Mouse (Mus musculus) CH12.LX (cell line): ENCODE measurements around the gene Crat. TPM values are rescaled to one million over a fixed set of nuclear protein-coding genes. Genes with fewer than 3 reads are reported as not detected.
A peak's percentile ranks its signal among the peaks of the same experiment; 100 is the strongest.
"Not testable (repeated sequence)": the region's sequence is repeated elsewhere in the genome, so short reads cannot be mapped to it uniquely, and the experiment has no call there.

Experiments used
- DNase-seq: peaks from one replicate; pipeline ENCODE4 v3.0.0-alpha.2; 2013; ENCODE audit errors: extremely low read depth
- H3K27ac ChIP-seq: 2 replicates; pipeline ENCODE4 v1.5.1; 2012; ENCODE audit warnings: low read depth, mild to moderate bottlenecking, control low read depth, moderate library complexity; ENCODE audit not compliant: insufficient read depth
- H3K27me3 ChIP-seq: replicated peaks from 2 replicates; pipeline ENCODE3; 2012; ENCODE audit warnings: inconsistent platforms
- H3K36me3 ChIP-seq, 2 experiments: replicated peaks in 1 of 2; 2 replicates each; pipeline versions ENCODE3 to v1.6.1; 2012; ENCODE audit warnings: inconsistent platforms in 1 of 2, low read length in 1 of 2, mild to moderate bottlenecking in 1 of 2, mixed read lengths in 1 of 2, moderate library complexity in 1 of 2; ENCODE audit not compliant: control insufficient read depth in 1 of 2, insufficient read depth in 1 of 2
- H3K4me1 ChIP-seq, 2 experiments: 2 replicates each; pipeline ENCODE4 v1.6.1; 2012; ENCODE audit warnings: inconsistent platforms in 1 of 2, moderate library complexity in 1 of 2; ENCODE audit not compliant: insufficient read depth in 2 of 2, control insufficient read depth in 1 of 2
- H3K4me2 ChIP-seq: 2 replicates; pipeline ENCODE4 v1.6.1; 2012; ENCODE audit warnings: low read depth, mild to moderate bottlenecking, control low read depth; ENCODE audit not compliant: poor library complexity, insufficient read depth, severe bottlenecking
- H3K4me3 ChIP-seq, 3 experiments: fragments of 150-350 bp in 1 of 3; sonication (generic) in 1 of 3; replicated peaks in 1 of 3; 2 replicates each; pipeline versions ENCODE3 to v1.5.1; 2011 to 2012; ENCODE audit warnings: low read depth in 2 of 3, low read length in 2 of 3, mild to moderate bottlenecking in 2 of 3, moderate library complexity in 2 of 3, control low read depth in 1 of 3, improper control_type of control experiment in 1 of 3, inconsistent platforms in 1 of 3, mixed read lengths in 1 of 3; ENCODE audit not compliant: poor library complexity in 1 of 3
- H3K79me2 ChIP-seq: replicated peaks from 2 replicates; pipeline ENCODE4 v1.6.1; 2012; ENCODE audit warnings: mild to moderate bottlenecking, moderate library complexity; ENCODE audit not compliant: control insufficient read depth, poor library complexity, insufficient read depth, severe bottlenecking; ENCODE audit errors: extremely low read depth
- H3K9ac ChIP-seq: 2 replicates; pipeline ENCODE4 v1.6.1; 2012; ENCODE audit warnings: low read depth, mild to moderate bottlenecking, control low read depth, moderate library complexity; ENCODE audit not compliant: insufficient read depth
- H3K9me3 ChIP-seq: replicated peaks from 2 replicates; pipeline ENCODE3; 2012; ENCODE audit warnings: low read length, inconsistent platforms, mixed read lengths
- CHD1 ChIP-seq: IDR thresholded peaks from 2 replicates; pipeline ENCODE4 v1.6.1; 2012; ENCODE audit warnings: low read depth, low read length, improper control_type of control experiment, inconsistent platforms
- CHD2 ChIP-seq: IDR thresholded peaks from 2 replicates; pipeline ENCODE4 v1.6.1; 2011; ENCODE audit warnings: low read length, improper control_type of control experiment
- E2F4 ChIP-seq: IDR thresholded peaks from 2 replicates; pipeline ENCODE4 v1.6.1; 2011; ENCODE audit warnings: low read depth, low read length, improper control_type of control experiment; ENCODE audit not compliant: insufficient replicate concordance
- IRF4 ChIP-seq: IDR thresholded peaks from 2 replicates; pipeline ENCODE4 v1.6.1; 2014; ENCODE audit warnings: low read depth, mild to moderate bottlenecking, inconsistent platforms, low read length, improper control_type of control experiment
- JUN ChIP-seq: IDR thresholded peaks from 2 replicates; pipeline ENCODE4 v1.6.1; 2011; ENCODE audit warnings: low read depth, mild to moderate bottlenecking, low read length, improper control_type of control experiment, moderate library complexity; ENCODE audit not compliant: insufficient read depth
- JUND ChIP-seq: conservative IDR thresholded peaks from 2 replicates; pipeline ENCODE4 v1.6.1; 2011; ENCODE audit warnings: low read depth, low read length, improper control_type of control experiment
- MXI1 ChIP-seq: IDR thresholded peaks from 2 replicates; pipeline ENCODE4 v1.6.1; 2011; ENCODE audit warnings: mild to moderate bottlenecking, low read depth, low read length, improper control_type of control experiment
- MYC ChIP-seq: IDR thresholded peaks from 2 replicates; pipeline ENCODE4 v1.6.1; 2011; ENCODE audit warnings: low read depth, mild to moderate bottlenecking, improper control_type of control experiment, low read length
- POLR2A ChIP-seq: IDR thresholded peaks from 2 replicates; pipeline ENCODE4 v1.6.1; 2011; ENCODE audit warnings: low read depth, mild to moderate bottlenecking, improper control_type of control experiment, low read length
- POLR2AphosphoS2 ChIP-seq: IDR thresholded peaks from 2 replicates; pipeline ENCODE4 v1.6.1; 2011; ENCODE audit warnings: low read depth, low read length, improper control_type of control experiment
- RAD21 ChIP-seq: IDR thresholded peaks from 2 replicates; pipeline ENCODE4 v1.6.1; 2011; ENCODE audit warnings: low read depth, mild to moderate bottlenecking, low read length, improper control_type of control experiment, moderate library complexity
- SIN3A ChIP-seq: IDR thresholded peaks from 2 replicates; pipeline ENCODE4 v1.6.1; 2012; ENCODE audit warnings: low read length, improper control_type of control experiment, inconsistent platforms
- TBP ChIP-seq: conservative IDR thresholded peaks from 2 replicates; pipeline ENCODE4 v1.6.1; 2011; ENCODE audit warnings: low read depth, low read length, improper control_type of control experiment
- USF2 ChIP-seq: conservative IDR thresholded peaks from 2 replicates; pipeline ENCODE4 v1.6.1; 2011; ENCODE audit warnings: low read depth, low read length, improper control_type of control experiment
- ZKSCAN1 ChIP-seq: IDR thresholded peaks from 2 replicates; pipeline ENCODE4 v1.6.1; 2012; ENCODE audit warnings: low read depth, inconsistent platforms, low read length, improper control_type of control experiment, borderline replicate concordance
- ZNF384 ChIP-seq: IDR thresholded peaks from 2 replicates; pipeline ENCODE4 v1.6.1; 2012; ENCODE audit warnings: low read depth, low read length, improper control_type of control experiment, inconsistent platforms
- dilution Hi-C: fragments of 300-500 bp; cut with MboI; formaldehyde crosslinking; loops from 2 replicates; pipeline ENCODE4 v1.14.3; 2020; ENCODE audit warnings: low sequenced_read_pairs; ENCODE audit not compliant: extremely low pct_unique_long_range_greater_than_20kb, extremely low pct_ligation_motif_present
- in situ Hi-C: fragments of 300-500 bp; cut with MboI; formaldehyde crosslinking; loops from 3 replicates; pipeline ENCODE4 v1.14.3; 2019; ENCODE audit warnings: low sequenced_read_pairs, low pct_ligation_motif_present, low pct_unique_long_range_greater_than_20kb, mixed read lengths
- polyA plus RNA-seq: library from polyadenylated mRNA; unstranded; fragments of >175 nt; gene quantifications from 2 replicates; pipeline ENCODE4 v1.2.1, GENCODE M21; 2012; ENCODE audit warnings: low read depth; ENCODE audit not compliant: insufficient read length
- total RNA-seq, 2 experiments: library from RNA; depleted of rRNA; stranded (reverse); fragments of 300-350 nt in 1 of 2; fragments of >200 nt in 1 of 2; gene quantifications; 2 replicates each; pipeline ENCODE4 v1.2.3; 2012 to 2014

The Crat gene
- total and polyA plus RNA-seq, 3 experiments, result 1.7 to 4.5 (median 4.2) TPM

DNA sequence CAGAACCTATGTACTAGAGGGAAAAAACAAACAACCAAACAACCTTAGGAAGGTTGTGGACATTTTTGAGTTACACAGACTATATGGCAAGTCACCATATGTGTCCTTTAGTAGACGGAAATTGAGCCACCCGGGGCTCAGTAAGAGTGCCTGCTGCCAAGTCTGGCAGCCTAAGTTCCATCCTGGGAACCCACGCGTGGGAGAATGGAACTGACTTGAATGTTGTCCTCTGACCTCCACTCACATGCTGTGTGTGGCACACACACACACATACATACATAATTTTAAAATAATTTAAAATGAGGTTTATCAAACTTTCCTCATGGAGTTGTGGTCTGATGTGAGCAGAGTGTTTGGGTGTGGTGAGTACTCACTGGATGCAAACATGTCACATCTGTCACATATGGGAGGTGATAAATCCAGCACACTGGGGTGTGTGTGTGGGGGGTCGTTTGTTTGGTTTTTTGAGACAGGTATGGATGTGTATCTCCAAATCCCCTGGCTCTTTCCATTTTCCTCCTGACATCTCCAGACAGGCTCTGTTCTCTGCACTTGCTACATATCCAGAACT lies 2.1 kb upstream of the Crat start:
- H3K9ac ChIP-seq, result no peak overlapping the region
- no peak overlapping the region for H3K27ac ChIP-seq
- TF ChIP-seq USF2, result no peak
- no peak for TF ChIP-seq RAD21
- TF ChIP-seq TBP, result no peak
- TF ChIP-seq ZNF384, result no peak
- TF ChIP-seq POLR2A, result no peak
- no peak for TF ChIP-seq SIN3A
- no peak for TF ChIP-seq ZKSCAN1
- TF ChIP-seq IRF4, result no peak
- no peak for TF ChIP-seq POLR2AphosphoS2
- TF ChIP-seq JUND, result no peak
- TF ChIP-seq MXI1, result no peak
- TF ChIP-seq CHD2, result no peak
- no peak for TF ChIP-seq JUN
- TF ChIP-seq E2F4, result no peak
- no peak for TF ChIP-seq CHD1
- in situ Hi-C loops (no loop called here), dilution Hi-C loops (no loop called here)
- peaks cover 0 to 24% of the 10 kb centered on the region in 2 experiments for H3K36me3 ChIP-seq
- DNase-seq, result no peak
- H3K79me2 ChIP-seq, result peaks cover 47% of the 10 kb centered on the region
- H3K4me1 ChIP-seq, result peaks cover 5 to 47% of the 10 kb centered on the region in 2 experiments; a peak in 3 of 4 replicates
- peaks cover 15% of the 10 kb centered on the region for H3K27me3 ChIP-seq
- no peaks in the 10 kb centered on the region for H3K9me3 ChIP-seq
- peak overlapping the region; percentile 24; the same call in 1 of the 2 replicates for H3K4me2 ChIP-seq
- no peak overlapping the region for H3K4me3 ChIP-seq

DNA sequence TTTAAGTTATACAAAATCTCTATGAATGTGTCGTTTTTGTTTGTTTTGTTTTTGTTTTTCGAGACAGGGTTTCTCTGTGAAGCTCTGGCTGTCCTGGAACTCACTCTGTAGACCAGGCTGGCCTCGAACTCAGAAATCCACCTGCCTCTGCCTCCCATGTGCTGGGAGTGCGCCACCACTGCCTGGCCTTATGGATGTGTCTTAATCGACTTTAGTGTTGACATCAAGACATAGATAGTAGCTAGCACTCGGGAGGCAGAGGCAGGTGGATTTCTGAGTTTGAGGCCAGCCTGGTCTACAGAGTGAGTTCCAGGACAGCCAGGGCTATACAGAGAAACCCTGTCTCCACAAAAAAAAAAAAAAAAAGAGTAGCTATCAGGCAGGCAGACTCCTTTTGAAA lies 1.5 kb upstream of the Crat start:
- not testable (repeated sequence) for H3K9ac ChIP-seq

More for the DNA sequence above, 1.5 kb upstream of the Crat start:
- peak overlapping the region; percentile 68; the same call in 1 of the 2 replicates for H3K4me2 ChIP-seq
- DNase-seq, H3K9me3 ChIP-seq, H3K27ac ChIP-seq, dilution Hi-C loops, in situ Hi-C loops: not testable (repeated sequence)
- peaks cover 0 to 21% of the 10 kb centered on the region in 2 experiments for H3K36me3 ChIP-seq
- peak overlapping the region in 1 of 3 experiments; percentile 84 for H3K4me3 ChIP-seq
- H3K27me3 ChIP-seq, result peaks cover 15% of the 10 kb centered on the region
- TF ChIP-seq ZNF384 (peak; percentile 47; the same call in 1 of the 2 replicates), MYC (peak; percentile 52; the same call in 1 of the 2 replicates)
- peaks cover 5 to 47% of the 10 kb centered on the region in 2 experiments; a peak in 3 of 4 replicates for H3K4me1 ChIP-seq
- H3K79me2 ChIP-seq, result peaks cover 41% of the 10 kb centered on the region
